Mouse (Mus musculus) gastrocnemius, adult 18-20 months (tissue): ENCODE measurements around the gene Pou6f2. TPM values are rescaled to one million over a fixed set of nuclear protein-coding genes. Genes with fewer than 3 reads are reported as not detected.

ENCODE experiments used
- DNase-seq: peaks from one replicate; pipeline ENCODE4 v3.0.0; 2021; ENCODE audit warnings: low spot score
- long read RNA-seq, 2 experiments: library from polyadenylated mRNA; stranded (forward); transcript quantifications; one replicate each; pipeline ENCODE4 v2.0.0; 2021
- total RNA-seq, 2 experiments: library from RNA; stranded (reverse); gene quantifications; 2 replicates each; pipeline ENCODE4 v1.2.3; 2021

The Pou6f2 gene
- total RNA-seq = not detected
- long read RNA-seq, experiment 1 = 0 reads
- long read RNA-seq, experiment 2 = 0 reads

GRCm38 (mm10) chr13:18397586-18397985 lies at the start of gene Pou6f2:
Gene Pou6f2, minus strand, starts transcription at chr13:18397686.
- no peak for DNase-seq

- DNase-seq = no peak
These were observed 42.4 kb upstream of the Pou6f2 start for GRCm38 (mm10) chr13:18439858-18440257.

GRCm38 (mm10) chr13:18387673-18388072 lies 9.8 kb downstream of the Pou6f2 start:
- DNase-seq = no peak

- DNase-seq = no peak
These were observed 34.1 kb downstream of the Pou6f2 start for GRCm38 (mm10) chr13:18363373-18363772.

GRCm38 (mm10) chr13:18344580-18345333 lies 52.7 kb downstream of the Pou6f2 start:
- no peak for DNase-seq

DNA sequence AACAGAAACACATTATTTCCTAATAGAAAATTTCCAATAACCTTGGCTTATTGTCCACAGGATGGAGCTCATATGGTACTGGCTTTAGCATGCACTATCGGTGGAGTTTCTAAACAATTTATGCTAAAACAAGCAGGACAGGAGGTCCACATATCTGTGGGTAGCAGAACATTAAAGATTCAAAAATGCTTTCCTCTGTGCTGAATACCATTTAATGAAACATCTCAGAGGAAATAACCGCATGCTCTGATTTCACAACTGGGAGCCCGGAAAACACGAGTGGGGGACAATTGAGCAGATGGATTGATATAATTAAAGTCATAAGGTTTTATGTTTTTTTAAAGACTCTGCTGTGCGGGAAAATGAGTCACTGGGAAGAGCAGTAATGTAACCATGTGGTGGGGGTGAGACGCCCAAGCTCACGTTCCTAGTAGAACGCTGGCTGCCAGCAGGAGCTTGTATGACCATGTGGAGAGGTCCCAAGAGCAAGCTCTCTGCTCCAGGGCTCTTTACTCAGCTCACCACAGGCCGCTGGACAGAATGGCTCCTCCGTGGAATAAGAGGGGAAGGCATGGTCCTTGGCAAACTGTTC lies 58.5 kb downstream of the Pou6f2 start:
- DNase-seq = no peak

DNA sequence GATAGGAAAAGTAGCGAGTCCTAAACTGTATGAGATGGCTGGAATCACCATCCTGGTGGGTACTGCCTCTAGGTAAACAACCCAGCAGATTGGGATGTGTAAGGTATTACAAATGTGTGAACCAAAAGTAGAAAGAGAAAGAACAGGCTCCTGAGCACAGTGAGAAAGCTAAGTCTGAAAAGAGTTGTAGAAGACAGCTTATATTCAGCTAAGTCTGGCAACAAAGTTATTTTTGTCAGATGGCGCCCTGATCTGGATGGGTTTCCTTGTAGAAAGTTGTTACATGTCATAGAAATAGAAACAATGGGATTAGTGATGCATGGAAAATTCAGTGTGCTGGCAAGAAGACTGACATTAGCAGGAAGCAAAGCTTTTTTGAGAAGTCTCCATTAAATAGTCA lies 59.5 kb downstream of the Pou6f2 start:
- DNase-seq = no peak

GRCm38 (mm10) chr13:18334035-18334434 lies 63.5 kb downstream of the Pou6f2 start:
- DNase-seq = no peak

DNA sequence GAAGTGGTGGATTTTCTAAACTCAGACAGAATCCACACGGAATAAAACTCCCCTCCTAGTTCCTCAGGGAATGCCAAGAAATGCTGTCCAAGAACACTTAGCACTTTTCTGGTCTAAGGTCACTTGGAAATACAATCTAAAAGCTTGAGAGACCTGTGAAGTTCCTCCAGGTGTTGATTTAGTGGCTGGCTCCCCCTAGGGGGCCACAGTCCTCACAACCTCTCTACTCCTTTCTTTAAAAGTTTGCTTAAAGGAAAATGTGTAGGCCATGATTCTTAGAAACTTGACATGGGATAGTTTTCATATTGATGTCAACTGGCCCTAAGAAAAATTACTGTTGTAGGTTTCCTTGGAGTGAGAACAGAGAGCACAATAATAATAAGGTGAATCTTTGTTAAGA lies 64.9 kb downstream of the Pou6f2 start:
- DNase-seq = no peak

DNA sequence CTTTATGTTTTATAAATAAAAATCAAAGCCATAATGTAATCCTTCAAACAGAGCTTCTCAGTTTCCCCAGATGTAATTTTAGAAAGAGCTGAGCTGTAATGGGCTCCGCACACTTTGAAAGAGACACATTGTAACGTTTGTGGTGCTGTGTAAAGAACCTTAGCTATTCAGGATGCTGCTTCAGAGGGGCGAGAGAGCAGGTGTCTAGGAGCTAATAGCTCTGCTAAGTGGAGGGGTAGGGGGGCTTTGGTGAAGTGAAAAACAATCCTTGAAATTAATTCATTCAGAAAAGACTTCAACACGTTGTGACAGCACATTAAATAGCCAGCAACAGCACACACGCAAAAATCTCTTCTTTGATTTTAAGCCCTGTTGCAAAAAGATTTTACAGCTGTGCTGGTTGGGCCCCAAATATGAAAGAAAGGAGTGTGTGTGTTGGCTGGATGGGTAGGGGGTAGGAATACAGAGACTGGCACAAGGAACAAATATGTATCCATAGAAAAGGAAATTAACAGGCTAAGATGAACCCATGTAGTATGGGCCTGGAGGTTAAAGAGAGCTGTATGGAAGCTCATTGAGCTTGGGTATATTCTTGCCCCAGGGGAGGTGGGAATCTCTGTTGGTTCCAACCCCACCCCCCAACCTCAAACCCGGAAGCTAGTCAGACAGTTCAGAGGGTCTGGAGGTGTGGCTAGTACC lies 73.4 kb downstream of the Pou6f2 start:
- DNase-seq = no peak

DNA sequence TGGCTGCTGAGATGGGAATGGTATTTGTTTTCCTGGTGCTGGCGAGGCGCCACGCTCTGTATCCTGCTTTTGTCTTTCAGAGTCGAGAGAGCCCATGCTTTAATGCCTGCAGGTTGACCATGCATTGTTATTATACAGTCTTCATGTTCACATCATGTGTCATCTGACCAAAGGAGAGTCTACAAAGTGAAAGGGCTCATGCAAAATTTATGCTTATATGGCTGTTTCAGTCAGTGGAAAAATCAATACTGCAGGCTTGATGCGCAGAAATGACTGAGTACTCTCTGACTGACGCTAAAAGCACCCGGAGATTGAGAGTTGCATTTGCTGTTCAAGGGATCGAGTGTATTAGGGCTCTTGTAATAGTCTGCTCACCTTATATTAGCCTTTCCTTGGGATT lies 74.1 kb downstream of the Pou6f2 start:
- no peak for DNase-seq

DNA sequence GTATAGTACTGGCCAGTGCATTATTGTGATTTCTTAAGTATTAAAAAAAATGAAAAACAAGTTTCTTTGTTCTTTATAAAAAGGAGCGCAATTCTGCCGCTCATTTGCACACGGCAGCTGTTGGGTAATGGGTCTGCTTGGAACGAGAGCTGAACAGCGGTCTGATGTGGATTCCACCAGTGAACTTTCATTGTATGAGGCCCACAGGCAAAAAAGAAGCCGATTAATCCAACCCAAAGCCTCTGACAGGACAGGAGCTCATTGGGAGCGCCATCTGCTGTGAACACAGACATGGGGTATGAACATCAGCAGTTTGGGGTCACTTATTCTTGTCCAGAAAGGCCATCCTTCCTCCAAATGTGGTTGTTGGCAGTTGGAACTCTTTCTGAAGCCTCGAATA lies 84.9 kb downstream of the Pou6f2 start:
- no peak for DNase-seq

DNA sequence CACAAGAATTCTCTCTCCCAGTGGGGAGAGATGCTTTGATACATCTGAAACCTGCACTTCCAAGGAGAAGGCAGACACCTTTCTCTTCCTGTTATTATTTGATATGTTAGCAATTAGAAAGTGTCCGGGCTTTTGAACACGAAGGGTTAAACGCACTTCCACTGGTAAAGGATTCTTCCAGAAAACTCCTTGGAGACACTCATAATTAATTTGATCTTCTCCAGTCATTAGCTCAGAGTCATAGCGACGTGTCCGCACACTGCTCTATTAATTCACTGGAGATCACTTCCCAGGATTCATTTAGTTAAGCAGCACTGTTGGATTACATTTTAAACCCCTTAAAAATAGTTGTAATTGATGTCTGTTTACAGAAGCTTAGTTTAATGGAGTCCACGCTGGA lies 88.5 kb downstream of the Pou6f2 start:
- no peak for DNase-seq

DNA sequence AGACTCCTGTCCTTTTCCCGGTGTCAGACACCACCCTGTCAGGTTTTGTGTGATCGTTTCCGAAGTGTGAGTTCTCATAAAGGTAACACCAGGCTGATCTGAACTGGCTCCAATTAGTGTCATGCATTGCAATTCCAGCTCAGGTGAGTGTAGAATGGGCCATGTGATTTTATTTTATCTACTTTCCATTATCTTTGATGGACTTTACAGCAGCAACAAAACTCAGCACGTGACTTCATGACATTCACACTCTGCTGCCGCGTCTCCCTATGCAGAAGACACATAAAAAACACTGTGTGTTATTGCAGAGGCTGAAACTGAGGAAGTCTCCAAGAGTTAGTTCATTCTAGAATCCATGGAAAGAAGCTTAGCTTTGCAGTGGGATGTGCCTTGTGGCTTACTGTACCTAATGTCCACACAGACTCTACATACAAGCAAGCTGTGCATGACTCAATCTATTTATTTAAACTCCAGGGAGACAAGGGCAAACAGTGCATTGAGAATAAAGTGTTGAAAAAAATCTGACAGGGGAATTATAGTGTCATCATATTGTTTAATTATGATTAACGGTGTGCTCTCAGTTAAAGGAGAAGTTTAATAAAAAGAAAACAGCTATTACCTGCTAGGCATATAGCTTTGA lies 90.9 kb downstream of the Pou6f2 start:
- DNase-seq = no peak

- DNase-seq = no peak
These were observed 97.5 kb downstream of the Pou6f2 start for GRCm38 (mm10) chr13:18299966-18300365.

GRCm38 (mm10) chr13:18293438-18293837 lies 104.0 kb downstream of the Pou6f2 start:
- no peak for DNase-seq

DNA sequence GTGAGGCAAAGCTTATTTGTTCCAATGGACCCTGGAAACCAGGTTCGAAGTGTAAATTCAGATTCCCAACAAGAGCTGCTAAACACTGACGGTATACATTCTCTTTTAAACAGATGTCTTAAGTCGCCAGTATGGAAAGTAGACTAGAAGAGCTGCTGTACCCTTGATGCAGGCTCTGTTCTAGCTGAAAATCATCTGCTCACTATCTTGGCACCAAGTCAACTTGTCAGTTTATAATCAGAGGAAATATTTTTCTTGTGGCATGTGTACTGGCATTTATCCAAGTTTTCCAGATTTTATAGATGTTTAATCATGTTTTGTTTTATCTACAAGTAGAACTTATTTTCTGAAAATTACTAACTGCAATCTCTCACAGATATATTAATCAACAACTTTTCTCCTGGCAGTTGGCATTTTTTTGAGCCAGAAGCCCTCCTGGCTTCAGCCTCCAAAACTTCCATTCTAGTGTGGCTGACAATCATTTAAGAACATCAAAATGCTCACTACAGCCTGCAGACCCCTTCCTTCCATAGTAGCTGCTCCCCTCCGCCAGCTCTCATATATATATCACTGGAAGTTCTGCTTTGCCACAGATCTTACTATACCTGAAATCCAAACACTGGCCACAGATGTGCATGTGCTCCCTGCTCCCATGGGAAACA lies 107.1 kb downstream of the Pou6f2 start:
- no peak for DNase-seq

DNA sequence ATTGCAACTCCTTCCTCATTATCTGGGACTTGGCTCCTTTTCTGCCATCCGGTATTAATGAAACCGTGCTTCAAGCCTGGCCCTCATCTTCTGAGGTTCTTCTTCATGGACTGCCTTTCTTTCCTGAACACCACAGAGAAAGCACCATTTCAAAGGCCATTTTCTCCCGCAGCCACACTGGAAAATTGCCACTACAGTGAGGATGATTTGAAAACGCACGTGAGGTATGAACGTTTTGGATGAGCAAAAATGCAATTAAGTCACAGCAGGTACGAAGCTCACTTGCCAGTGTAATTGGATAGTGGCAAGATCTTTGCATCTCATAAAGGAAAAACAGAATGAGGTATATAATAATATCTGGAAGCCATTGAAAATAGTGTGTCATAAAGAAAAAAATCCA lies 110.0 kb downstream of the Pou6f2 start:
- no peak for DNase-seq

DNA sequence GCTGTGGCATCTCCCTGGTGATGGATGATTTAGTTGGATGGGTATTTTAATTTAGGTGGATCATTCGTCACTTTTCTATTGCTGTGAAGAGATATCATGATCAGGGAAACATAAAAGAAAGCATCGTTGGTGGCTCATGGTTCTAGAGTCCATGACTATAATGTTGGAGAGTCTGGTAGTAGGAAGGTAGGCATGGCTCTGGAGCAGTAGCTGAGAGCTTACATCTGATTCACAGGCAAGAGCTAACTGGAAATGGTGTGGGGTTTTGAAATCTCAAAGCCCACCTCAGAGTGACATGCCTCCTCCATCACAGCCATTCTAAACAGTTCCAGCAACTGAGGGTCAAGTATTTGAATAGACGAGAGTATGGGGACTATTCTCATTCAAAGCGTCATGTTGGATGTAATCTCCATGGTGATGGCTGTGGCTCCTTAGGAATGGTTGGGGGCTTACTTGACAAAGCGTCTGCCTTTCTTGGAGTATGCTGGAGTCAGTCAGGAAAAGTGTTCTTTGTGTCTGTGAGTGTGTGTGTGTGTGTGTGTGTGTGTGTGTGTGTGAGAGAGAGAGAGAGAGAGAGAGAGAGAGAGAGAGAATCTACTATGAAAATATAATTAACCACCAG lies 115.0 kb downstream of the Pou6f2 start:
- no peak for DNase-seq

- no peak for DNase-seq
These were observed 116.4 kb downstream of the Pou6f2 start for GRCm38 (mm10) chr13:18281084-18281483.

DNA sequence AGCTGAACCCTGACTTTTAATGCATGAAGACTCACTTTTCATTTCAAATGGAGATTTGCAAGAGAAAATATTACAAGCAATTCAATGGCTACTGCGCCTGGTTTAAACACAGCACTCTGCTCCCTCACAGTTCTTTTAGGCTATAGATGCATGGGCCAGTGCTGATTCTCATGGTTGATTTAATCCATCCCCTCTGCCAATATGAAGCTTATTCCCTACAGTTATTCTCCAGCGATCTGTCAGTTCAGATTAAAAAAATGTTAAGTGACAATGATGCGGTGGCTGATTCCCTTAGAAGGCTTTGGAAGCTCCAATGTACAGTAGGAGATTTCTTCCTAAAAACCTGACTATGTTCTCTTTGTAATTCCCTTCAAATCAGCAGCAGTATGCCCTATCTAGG lies 144.4 kb downstream of the Pou6f2 start:
- DNase-seq = no peak
